Mouse (Mus musculus): ENCODE measurements around the gene Taldo1. TPM values are rescaled to one million over a fixed set of nuclear protein-coding genes. Genes with fewer than 3 reads are reported as not detected.

Gene Taldo1
- polyA plus RNA-seq, 1 experiment from 2014 or later: 371 TPM

- WGBS: 6% methylated on average over 53 of the region's 53 CpGs
- H3K36me3 ChIP-seq (ENCODE audit: insufficient read depth, low read length): peaks cover 29% of the 10 kb centered on the region
- no peaks in the 10 kb centered on the region for H3K9me3 ChIP-seq (ENCODE audit: low read length)
- no peaks in the 10 kb centered on the region for H3K27me3 ChIP-seq (ENCODE audit: insufficient read depth, low read length)
- peak within 1 kb of the TSS; percentile 93 for H3K4me2 ChIP-seq (replicated peaks; ENCODE audit: low read depth, low read length)
- H3K9ac ChIP-seq (replicated peaks; ENCODE audit: low read length): peak within 1 kb of the TSS; percentile 77
- no peak within 1 kb of the TSS for H3K27ac ChIP-seq (ENCODE audit: low read length)
- ATAC-seq (ENCODE audit: low FRiP score, low TSS enrichment): peak; percentile 69
- peaks cover 41% of the 10 kb centered on the region for H3K4me1 ChIP-seq (ENCODE audit: insufficient read depth, low read length)
- H3K4me3 ChIP-seq (ENCODE audit: low read length): peak within 1 kb of the TSS; percentile 58
These were observed 45.5 kb downstream of the Taldo1 start, which contains the start of gene Slc25a22 for GRCm38 (mm10) chr7:141437178-141438120. Slc25a22 (minus strand) TSS chr7:141437892.

GRCm38 (mm10) chr7:141438201-141438968 is 46.4 kb downstream of the Taldo1 start:
- Histone ChIP-seq H3K36me3 (ENCODE audit: insufficient read depth, low read length) (peaks cover 22% of the 10 kb centered on the region), H3K4me2 (replicated peaks; ENCODE audit: low read depth, low read length) (no peak overlapping the region), H3K9ac (replicated peaks; ENCODE audit: low read length) (no peak overlapping the region), H3K27ac (ENCODE audit: low read length) (no peak overlapping the region), H3K27me3 (ENCODE audit: insufficient read depth, low read length) (no peaks in the 10 kb centered on the region), H3K4me1 (ENCODE audit: insufficient read depth, low read length) (peaks cover 50% of the 10 kb centered on the region), H3K9me3 (ENCODE audit: low read length) (no peaks in the 10 kb centered on the region), H3K4me3 (ENCODE audit: low read length) (no peak overlapping the region)
- ATAC-seq (ENCODE audit: low FRiP score, low TSS enrichment): no peak
- WGBS: 91% methylated on average over 12 of the region's 12 CpGs

- H3K4me2 ChIP-seq (replicated peaks; ENCODE audit: low read depth, low read length): no peak overlapping the region
- H3K9me3 ChIP-seq (ENCODE audit: low read length): no peaks in the 10 kb centered on the region
- H3K27me3 ChIP-seq (ENCODE audit: insufficient read depth, low read length): no peaks in the 10 kb centered on the region
- H3K9ac ChIP-seq (replicated peaks; ENCODE audit: low read length): no peak overlapping the region
- WGBS: 96% methylated on average over 10 of the region's 10 CpGs
- no peak overlapping the region for H3K27ac ChIP-seq (ENCODE audit: low read length)
- peaks cover 19% of the 10 kb centered on the region; the same call in 1 of the 2 replicates for H3K36me3 ChIP-seq (ENCODE audit: insufficient read depth, low read length)
- peaks cover 49% of the 10 kb centered on the region for H3K4me1 ChIP-seq (ENCODE audit: insufficient read depth, low read length)
- no peak for ATAC-seq (ENCODE audit: low FRiP score, low TSS enrichment)
- H3K4me3 ChIP-seq (ENCODE audit: low read length): no peak overlapping the region
These were observed 47.2 kb downstream of the Taldo1 start for GRCm38 (mm10) chr7:141439140-141439679.

- H3K36me3 ChIP-seq (ENCODE audit: insufficient read depth, low read length): peaks cover 19% of the 10 kb centered on the region; the same call in 1 of the 2 replicates
- H3K4me1 ChIP-seq (ENCODE audit: insufficient read depth, low read length): peaks cover 43% of the 10 kb centered on the region
- no peak overlapping the region for H3K9ac ChIP-seq (replicated peaks; ENCODE audit: low read length)
- no peak for ATAC-seq (ENCODE audit: low FRiP score, low TSS enrichment)
- 95% methylated on average over 11 of the region's 11 CpGs for WGBS
- no peak overlapping the region for H3K27ac ChIP-seq (ENCODE audit: low read length)
- no peaks in the 10 kb centered on the region for H3K27me3 ChIP-seq (ENCODE audit: insufficient read depth, low read length)
- H3K9me3 ChIP-seq (ENCODE audit: low read length): no peaks in the 10 kb centered on the region
- no peak overlapping the region for H3K4me3 ChIP-seq (ENCODE audit: low read length)
- H3K4me2 ChIP-seq (replicated peaks; ENCODE audit: low read depth, low read length): no peak overlapping the region
These were observed 47.8 kb downstream of the Taldo1 start for GRCm38 (mm10) chr7:141439811-141440210.

- H3K9ac ChIP-seq (replicated peaks; ENCODE audit: low read length): no peak overlapping the region
- H3K36me3 ChIP-seq (ENCODE audit: insufficient read depth, low read length): peaks cover 19% of the 10 kb centered on the region; the same call in 1 of the 2 replicates
- peaks cover 37% of the 10 kb centered on the region for H3K4me1 ChIP-seq (ENCODE audit: insufficient read depth, low read length)
- no peaks in the 10 kb centered on the region for H3K9me3 ChIP-seq (ENCODE audit: low read length)
- H3K4me3 ChIP-seq (ENCODE audit: low read length): no peak overlapping the region
- H3K4me2 ChIP-seq (replicated peaks; ENCODE audit: low read depth, low read length): no peak overlapping the region
- no peaks in the 10 kb centered on the region for H3K27me3 ChIP-seq (ENCODE audit: insufficient read depth, low read length)
- H3K27ac ChIP-seq (ENCODE audit: low read length): no peak overlapping the region
- WGBS: 36% methylated on average over 6 of the region's 6 CpGs
- no peak for ATAC-seq (ENCODE audit: low FRiP score, low TSS enrichment)
These were observed 48.6 kb downstream of the Taldo1 start for GRCm38 (mm10) chr7:141440613-141441012.

GRCm38 (mm10) chr7:141441460-141441859 is 49.5 kb downstream of the Taldo1 start:
- no peaks in the 10 kb centered on the region for H3K27me3 ChIP-seq (ENCODE audit: insufficient read depth, low read length)
- peaks cover 29% of the 10 kb centered on the region for H3K4me1 ChIP-seq (ENCODE audit: insufficient read depth, low read length)
- no peak overlapping the region for H3K4me2 ChIP-seq (replicated peaks; ENCODE audit: low read depth, low read length)
- H3K9ac ChIP-seq (replicated peaks; ENCODE audit: low read length): no peak overlapping the region
- no peak overlapping the region for H3K27ac ChIP-seq (ENCODE audit: low read length)
- H3K9me3 ChIP-seq (ENCODE audit: low read length): no peaks in the 10 kb centered on the region
- H3K4me3 ChIP-seq (ENCODE audit: low read length): no peak overlapping the region
- 88% methylated on average over 9 of the region's 9 CpGs for WGBS
- ATAC-seq (ENCODE audit: low FRiP score, low TSS enrichment): no peak
- peaks cover 19% of the 10 kb centered on the region; the same call in 1 of the 2 replicates for H3K36me3 ChIP-seq (ENCODE audit: insufficient read depth, low read length)

GRCm38 (mm10) chr7:141442199-141442598 is 50.2 kb downstream of the Taldo1 start:
- H3K36me3 ChIP-seq (ENCODE audit: insufficient read depth, low read length): peaks cover 19% of the 10 kb centered on the region; the same call in 1 of the 2 replicates
- peak overlapping the region; percentile 66 for H3K9ac ChIP-seq (replicated peaks; ENCODE audit: low read length)
- H3K27me3 ChIP-seq (ENCODE audit: insufficient read depth, low read length): no peaks in the 10 kb centered on the region
- ATAC-seq (ENCODE audit: low FRiP score, low TSS enrichment): no peak
- H3K4me2 ChIP-seq (replicated peaks; ENCODE audit: low read depth, low read length): peak overlapping the region; percentile 89
- 93% methylated on average over 13 of the region's 13 CpGs for whole genome bisulfite sequencing
- H3K27ac ChIP-seq (ENCODE audit: low read length): no peak overlapping the region
- H3K4me1 ChIP-seq (ENCODE audit: insufficient read depth, low read length): peaks cover 22% of the 10 kb centered on the region
- H3K9me3 ChIP-seq (ENCODE audit: low read length): no peaks in the 10 kb centered on the region
- peak overlapping the region; percentile 54; the same call in 1 of the 2 replicates for H3K4me3 ChIP-seq (ENCODE audit: low read length)

GRCm38 (mm10) chr7:141443081-141443821 is 51.3 kb downstream of the Taldo1 start:
- H3K4me2 ChIP-seq (replicated peaks; ENCODE audit: low read depth, low read length): peak overlapping the region; percentile 89
- H3K9me3 ChIP-seq (ENCODE audit: low read length): no peaks in the 10 kb centered on the region
- WGBS: 15% methylated on average over 12 of the region's 12 CpGs
- H3K27me3 ChIP-seq (ENCODE audit: insufficient read depth, low read length): no peaks in the 10 kb centered on the region
- H3K27ac ChIP-seq (ENCODE audit: low read length): peak overlapping the region; percentile 52; the same call in 1 of the 2 replicates
- ATAC-seq (ENCODE audit: low FRiP score, low TSS enrichment): no peak; the same call in 1 of the 2 replicates
- peak overlapping the region; percentile 54 for H3K4me3 ChIP-seq (ENCODE audit: low read length)
- H3K36me3 ChIP-seq (ENCODE audit: insufficient read depth, low read length): peaks cover 18% of the 10 kb centered on the region; the same call in 1 of the 2 replicates
- peak overlapping the region; percentile 66 for H3K9ac ChIP-seq (replicated peaks; ENCODE audit: low read length)
- peaks cover 24% of the 10 kb centered on the region for H3K4me1 ChIP-seq (ENCODE audit: insufficient read depth, low read length)

- peak; percentile 57 for ATAC-seq (ENCODE audit: low FRiP score, low TSS enrichment)
- H3K36me3 ChIP-seq (ENCODE audit: insufficient read depth, low read length): peaks cover 16% of the 10 kb centered on the region; the same call in 1 of the 2 replicates
- under 1% methylated on average over 25 of the region's 25 CpGs for WGBS
- peak within 1 kb of the TSS; percentile 68; the same call in 1 of the 2 replicates for H3K27ac ChIP-seq (ENCODE audit: low read length)
- H3K4me3 ChIP-seq (ENCODE audit: low read length): peak within 1 kb of the TSS; percentile 54
- no peaks in the 10 kb centered on the region for H3K9me3 ChIP-seq (ENCODE audit: low read length)
- H3K9ac ChIP-seq (replicated peaks; ENCODE audit: low read length): peak within 1 kb of the TSS; percentile 66
- no peaks in the 10 kb centered on the region for H3K27me3 ChIP-seq (ENCODE audit: insufficient read depth, low read length)
- H3K4me2 ChIP-seq (replicated peaks; ENCODE audit: low read depth, low read length): peak within 1 kb of the TSS; percentile 89
- H3K4me1 ChIP-seq (ENCODE audit: insufficient read depth, low read length): peaks cover 29% of the 10 kb centered on the region
These were observed 51.8 kb downstream of the Taldo1 start, which contains the start of gene Pidd1 for GRCm38 (mm10) chr7:141443828-141444237. Pidd1 (minus strand) TSS chr7:141444025.

All from kidney, embryonic 16.5 days (tissue).